Mouse (Mus musculus) liver, embryonic 16.5 days (tissue): ENCODE results near the gene Cacna1e. TPM values are rescaled to one million over a fixed set of nuclear protein-coding genes. Genes with fewer than 3 reads are reported as not detected.

Source experiments
- polyA plus RNA-seq: library from polyadenylated mRNA; unstranded; fragments of >200 nt; fragmentation: Nextera tagmentation; extraction: Ambion mirVana; gene quantifications from 2 replicates; pipeline ENCODE4 v1.2.1, GENCODE M21; 2015

The Cacna1e gene
- polyA plus RNA-seq, 1 experiment from 2014 or later, result 0.05 TPM

Other genes starting within 250 kb of the Cacna1e start
- 1.3 and 1.6 TPM in 2 replicates for gene Ier5, start 215.1 kb upstream of the Cacna1e start, polyA plus RNA-seq